11 mouse cellular contexts compared by ENCODE assay signal in the genomic region with DNA sequence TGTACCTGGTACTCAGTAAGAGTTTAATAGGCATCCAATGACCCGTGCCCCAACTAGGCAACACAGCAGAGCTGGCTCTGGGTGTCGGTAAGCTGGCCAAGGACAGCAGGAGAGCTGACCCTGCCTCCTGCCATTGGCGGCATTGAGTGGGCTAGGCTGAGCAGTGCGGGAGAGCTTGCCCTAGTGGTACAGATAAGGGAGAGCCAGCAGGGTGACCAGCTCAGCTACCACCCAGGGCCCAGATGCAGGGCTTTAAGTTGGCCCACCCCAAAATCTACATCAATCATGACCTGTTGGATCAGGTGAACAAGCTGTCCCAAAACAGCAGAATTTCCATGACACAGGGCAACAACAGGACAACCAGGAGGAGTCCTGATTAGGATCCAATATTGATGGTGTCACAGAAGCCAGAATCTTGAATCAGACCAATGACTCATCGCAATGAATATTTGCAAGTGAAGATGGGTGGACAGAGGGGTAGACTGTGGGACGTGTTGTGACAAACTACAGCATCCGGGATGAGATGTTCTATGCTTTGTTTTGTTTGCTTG. TPM values are rescaled to one million over a fixed set of nuclear protein-coding genes. Genes with fewer than 3 reads are reported as not detected.
DNase-seq lines count a peak whose midpoint lies in the region; ATAC-seq and TF ChIP-seq lines count a peak whose summit lies in the region.
"Had no signal": no experiment of that assay in that cellular context is flagged by ENCODE, and none has a peak within 500 bp of the region (broad histone marks: within the 10 kb centered on the region; RNA-seq: fewer than 3 reads in every experiment).

No protein-coding gene starts in this region.

- H3K36me3 ChIP-seq in heart, embryonic 15.5 days, result no peaks in the 10 kb centered on the region
- H3K36me3 ChIP-seq in heart, embryonic 10.5 days, result no peaks in the 10 kb centered on the region
- H3K36me3 ChIP-seq: liver, embryonic 15.5 days; midbrain, embryonic 12.5 days had no signal

- no peak for TF ChIP-seq CTCF in embryonic fibroblast, embryonic 13.5 days (IDR thresholded peaks at IDR 0.05; ENCODE audit: borderline replicate concordance, insufficient read depth, low read length)

- no peak for ATAC-seq in heart, embryonic 15.5 days (replicated peaks; ENCODE audit: insufficient number of reproducible peaks, insufficient read depth, low FRiP score, low read depth)

- WGBS in heart, embryonic 15.5 days, result 72% methylated on average over 7 of the region's 7 CpGs
- 67% methylated on average over 7 of the region's 7 CpGs for WGBS in heart, embryonic 10.5 days

- H3K9ac ChIP-seq in heart, embryonic 15.5 days, result no peak overlapping the region
- H3K9ac ChIP-seq: liver, embryonic 15.5 days; midbrain, embryonic 12.5 days had no signal

- peaks cover 69% of the 10 kb centered on the region for H3K4me1 ChIP-seq in heart, embryonic 15.5 days (replicated peaks)
- peaks cover 39% of the 10 kb centered on the region for H3K4me1 ChIP-seq in heart, embryonic 10.5 days
- peaks cover 27% of the 10 kb centered on the region for H3K4me1 ChIP-seq in embryonic fibroblast, embryonic 13.5 days (ENCODE audit: control insufficient read depth, insufficient read depth, low read length)

- no peaks in the 10 kb centered on the region for H3K27me3 ChIP-seq in heart, embryonic 15.5 days
- H3K27me3 ChIP-seq in heart, embryonic 10.5 days (ENCODE audit: insufficient read depth, poor library complexity, severe bottlenecking), result peaks cover 21% of the 10 kb centered on the region; the same call in 1 of the 2 replicates

- no peak overlapping the region for H3K4me3 ChIP-seq in heart, embryonic 15.5 days
- H3K4me3 ChIP-seq in heart, embryonic 10.5 days, result no peak overlapping the region
- H3K4me3 ChIP-seq in embryonic fibroblast, embryonic 13.5 days (ENCODE audit: insufficient read depth, low read length), result no peak overlapping the region
- H3K4me3 ChIP-seq: liver, embryonic 15.5 days; midbrain, embryonic 12.5 days had no signal

- no peaks in the 10 kb centered on the region for H3K9me3 ChIP-seq in heart, embryonic 15.5 days (replicated peaks)
- no peaks in the 10 kb centered on the region for H3K9me3 ChIP-seq in heart, embryonic 10.5 days
- H3K9me3 ChIP-seq: liver, embryonic 15.5 days; midbrain, embryonic 12.5 days had no signal

- no peak for TF ChIP-seq POLR2A in embryonic fibroblast, embryonic 13.5 days (IDR thresholded peaks at IDR 0.05; ENCODE audit: low read depth, low read length)

- no peak overlapping the region for H3K4me2 ChIP-seq in heart, embryonic 15.5 days
- H3K4me2 ChIP-seq: liver, embryonic 15.5 days; midbrain, embryonic 12.5 days had no signal

- no peak for DNase-seq in heart, embryonic 10.5 days (ENCODE audit: low spot score)
- DNase-seq in ZHBTc4 (ENCODE audit: low read depth, low spot score), result peak; percentile 40
- peak; percentile 67 to 92 for DNase-seq in kidney, postnatal 25 days
- DNase-seq in left cerebral cortex, adult 8-10 months (ENCODE audit: low spot score in 2 of 2), result no peak
- no peak for DNase-seq in left cerebral cortex, adult 9 months (ENCODE audit: low spot score in 2 of 2)
- DNase-seq: cerebellum, adult 11 months; gastrocnemius, postnatal 10 days had no signal

- H3K27ac ChIP-seq in heart, embryonic 15.5 days, result peak overlapping the region; percentile 91; the same call in 1 of the 2 replicates
- H3K27ac ChIP-seq in heart, embryonic 10.5 days, result no peak overlapping the region; the same call in 1 of the 2 replicates
- H3K27ac ChIP-seq in embryonic fibroblast, embryonic 13.5 days (ENCODE audit: insufficient read depth, low read length), result peak overlapping the region; percentile 44; the same call in 1 of the 2 replicates
- H3K27ac ChIP-seq: liver, embryonic 15.5 days; midbrain, embryonic 12.5 days had no signal

RNA-seq across cellular contexts. Expression of gene Tns1, which starts 54.2 kb away (rescaled TPM):
- 121 and 140 TPM in 2 replicates for polyA plus RNA-seq in heart, embryonic 15.5 days (2015; fragmentation: Nextera tagmentation; extraction: Ambion mirVana)
- 49.8 and 75.4 TPM in 2 replicates for polyA plus RNA-seq in heart, embryonic 10.5 days (2016; fragmentation: Nextera tagmentation; extraction: Ambion mirVana)
- polyA plus RNA-seq in embryonic fibroblast, embryonic 13.5 days (2011; ENCODE audit: insufficient read length, low read depth, missing spikeins), result 122 and 198 TPM in 2 replicates
- 10 to 100 TPM; 40.6 to 59.2 (median 49.2) TPM for total RNA-seq in left cerebral cortex, adult 8-10 months (2022)

RNA-seq across cellular contexts. Expression of gene Rufy4, which starts 55.3 kb away (rescaled TPM):
- 0.43 and 0.49 TPM in 2 replicates for polyA plus RNA-seq in heart, embryonic 15.5 days (2015; fragmentation: Nextera tagmentation; extraction: Ambion mirVana)
- polyA plus RNA-seq in heart, embryonic 10.5 days (2016; fragmentation: Nextera tagmentation; extraction: Ambion mirVana), result 0.16 and 0.23 TPM in 2 replicates
- 0.56 TPM in 1 of 2 replicates, not detected in the other for polyA plus RNA-seq in embryonic fibroblast, embryonic 13.5 days (2011; ENCODE audit: insufficient read length, low read depth, missing spikeins)
- total RNA-seq in left cerebral cortex, adult 8-10 months (2022), result not detected
- polyA plus RNA-seq: liver, embryonic 15.5 days had no signal

Comparison
In these comparisons a context has a peak if more than half of its experiments do, and no peak if none do; other contexts are left out.
1. DNase-seq: peak in ZHBTc4 (single experiment) and kidney, postnatal 25 days (2 of 2); none in heart, embryonic 10.5 days (single experiment), left cerebral cortex, adult 8-10 months (0 of 2) and left cerebral cortex, adult 9 months (0 of 2).